Mouse (Mus musculus) neural tube, embryonic 14.5 days (tissue): ENCODE data around the gene Anp32a. TPM values are rescaled to one million over a fixed set of nuclear protein-coding genes. Genes with fewer than 3 reads are reported as not detected.
A peak's percentile ranks its signal among the peaks of the same experiment; 100 is the strongest.

Experiments used
- ATAC-seq: fragments of 200-750 bp; cut with Nextera tagmentation; 2 replicates; pipeline ENCODE4 v1.8.0; 2017; ENCODE audit warnings: low read depth, mild to moderate bottlenecking, moderate TSS enrichment, moderate library complexity
- H3K27ac ChIP-seq: fragments of 300-500 bp; sonication (generic); 2 replicates; pipeline ENCODE4 v1.5.1; 2014; ENCODE audit warnings: low read depth, mild to moderate bottlenecking, control low read depth, low read length, moderate library complexity, mixed read lengths
- H3K27me3 ChIP-seq: fragments of 300-500 bp; sonication (generic); 2 replicates; pipeline ENCODE4 v1.6.1; 2014; ENCODE audit warnings: low read length; ENCODE audit not compliant: control insufficient read depth, insufficient read depth
- H3K36me3 ChIP-seq: fragments of 300-500 bp; sonication (generic); 2 replicates; pipeline ENCODE4 v1.6.1; 2014; ENCODE audit warnings: low read length, mixed read lengths; ENCODE audit not compliant: control insufficient read depth, insufficient read depth
- H3K4me1 ChIP-seq: fragments of 300-500 bp; sonication (generic); 2 replicates; pipeline ENCODE4 v1.6.1; 2014; ENCODE audit warnings: low read length; ENCODE audit not compliant: control insufficient read depth, insufficient read depth
- H3K4me2 ChIP-seq: fragments of 300-500 bp; sonication (generic); 2 replicates; pipeline ENCODE4 v1.6.1; 2014; ENCODE audit warnings: mild to moderate bottlenecking, low read depth, low read length, control low read depth
- H3K4me3 ChIP-seq: fragments of 300-500 bp; sonication (generic); 2 replicates; pipeline ENCODE4 v1.5.1; 2014; ENCODE audit warnings: low read depth, low read length, control low read depth, mixed read lengths
- H3K9ac ChIP-seq: fragments of 300-500 bp; sonication (generic); replicated peaks from 2 replicates; pipeline ENCODE4 v1.6.1; 2014; ENCODE audit warnings: low read depth, mild to moderate bottlenecking, control low read depth, low read length, mixed read lengths
- H3K9me3 ChIP-seq: fragments of 300-500 bp; sonication (generic); 2 replicates; pipeline ENCODE4 v1.6.1; 2016; ENCODE audit warnings: low read length; ENCODE audit not compliant: control insufficient read depth
- WGBS: fragments of 180-500 bp; shearing (Covaris S2); extraction: QIAGEN DNeasy Blood & Tissue Kit; methylation state at CpG from one replicate; pipeline ENCODE4 v1.1.7; 2014; 5-methylcytosine and 5-hydroxymethylcytosine counted together
- polyA plus RNA-seq: library from polyadenylated mRNA; unstranded; fragments of >200 nt; fragmentation: Nextera tagmentation; extraction: Ambion mirVana; gene quantifications from 2 replicates; pipeline ENCODE4 v1.2.1, GENCODE M21; 2014

Anp32a gene
- polyA plus RNA-seq, 1 experiment from 2014 or later, result 69.7 TPM

- no peaks in the 10 kb centered on the region for H3K36me3 ChIP-seq
- 64% methylated on average over 4 of the region's 4 CpGs for WGBS
- peaks cover 6% of the 10 kb centered on the region; the same call in 1 of the 2 replicates for H3K4me1 ChIP-seq
- no peaks in the 10 kb centered on the region for H3K9me3 ChIP-seq
- no peak overlapping the region for H3K27ac ChIP-seq
- H3K4me2 ChIP-seq, result no peak overlapping the region
- no peak overlapping the region for H3K4me3 ChIP-seq
- H3K27me3 ChIP-seq, result no peaks in the 10 kb centered on the region
- ATAC-seq, result no peak
- H3K9ac ChIP-seq, result no peak overlapping the region
Observed at GRCm38 (mm10) chr9:62337924-62338635, 3.0 kb upstream of the Anp32a start.

DNA sequence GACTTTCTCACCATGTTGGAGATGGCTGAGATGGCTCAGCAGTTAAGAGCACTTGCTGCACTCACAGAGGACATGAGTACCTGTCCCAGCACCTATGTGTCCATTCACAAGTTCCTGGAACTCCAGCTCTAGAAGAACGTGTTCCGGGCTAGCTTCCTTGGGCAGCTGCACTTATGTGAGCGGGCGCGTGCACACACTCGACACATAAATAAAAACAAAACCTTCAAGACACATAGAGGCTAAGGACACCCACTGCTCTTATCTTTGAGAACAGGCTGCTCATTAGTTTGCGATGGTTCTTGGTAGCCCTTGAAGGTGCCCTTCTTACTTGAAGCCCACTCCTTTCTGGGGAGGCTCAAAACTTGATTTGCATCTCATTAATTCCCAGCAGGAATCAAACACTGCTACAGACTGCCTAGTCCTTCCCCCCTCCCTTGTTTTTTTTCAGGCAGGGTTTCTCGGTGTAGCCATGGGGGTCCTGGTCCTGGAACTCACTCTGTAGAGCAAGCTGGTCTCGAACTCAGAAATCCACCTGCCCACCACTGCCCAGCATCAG is 2.4 kb upstream of the Anp32a start:
- Histone ChIP-seq H3K27me3 (no peaks in the 10 kb centered on the region), H3K4me2 (no peak overlapping the region), H3K27ac (no peak overlapping the region), H3K4me1 (peaks cover 6% of the 10 kb centered on the region; the same call in 1 of the 2 replicates), H3K36me3 (no peaks in the 10 kb centered on the region), H3K9ac (no peak overlapping the region), H3K4me3 (no peak overlapping the region), H3K9me3 (no peaks in the 10 kb centered on the region)
- no peak for ATAC-seq
- 77% methylated on average over 9 of the region's 9 CpGs for WGBS

- Histone ChIP-seq H3K4me1 (peaks cover 13% of the 10 kb centered on the region), H3K4me3 (peak overlapping the region; percentile 87), H3K4me2 (peak overlapping the region; percentile 49), H3K36me3 (no peaks in the 10 kb centered on the region), H3K27ac (peak overlapping the region; percentile 99), H3K27me3 (no peaks in the 10 kb centered on the region), H3K9ac (peak overlapping the region; percentile 99), H3K9me3 (no peaks in the 10 kb centered on the region)
- WGBS, result under 1% methylated on average over 38 of the region's 48 CpGs
- ATAC-seq, result peak; percentile 39
Observed at GRCm38 (mm10) chr9:62340301-62341122, 581 bp upstream of the Anp32a start.

DNA sequence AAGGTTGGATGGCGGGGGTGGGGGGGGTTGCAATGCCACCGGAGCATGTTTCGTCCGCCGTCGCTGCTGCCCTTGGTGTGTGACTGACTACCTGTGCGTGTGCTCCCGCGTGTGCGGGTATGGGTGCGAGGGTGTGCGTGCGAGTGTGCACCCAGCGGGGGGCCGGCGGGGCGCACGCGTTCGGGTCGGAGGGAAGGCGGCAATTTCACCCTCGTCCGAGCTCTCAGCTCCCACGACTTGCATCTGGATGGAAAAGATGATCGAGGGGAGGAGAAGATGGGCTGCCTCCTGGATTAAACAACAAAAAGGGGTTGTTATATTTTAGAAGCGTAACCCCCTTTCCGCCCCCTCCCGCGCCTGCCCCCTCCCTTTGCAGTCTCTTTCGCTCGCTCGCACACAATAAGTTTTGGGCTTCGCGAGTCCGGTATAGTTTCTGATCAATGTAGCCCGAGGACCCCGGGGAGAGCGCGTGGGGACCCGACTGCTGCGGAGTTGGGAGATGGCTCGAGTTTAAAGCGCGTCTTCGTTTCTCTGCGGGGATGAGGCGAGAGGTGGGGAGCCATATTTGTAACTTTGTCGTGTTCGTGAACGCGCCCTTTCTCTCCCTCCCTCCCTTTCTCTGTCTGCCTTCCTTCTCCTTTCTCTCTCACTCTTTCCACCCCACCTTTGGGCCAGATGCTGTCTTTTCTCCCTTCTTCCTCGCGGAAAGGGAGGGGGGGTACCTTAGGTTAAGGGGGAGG is 778 bp downstream of the Anp32a start:
- Histone ChIP-seq H3K4me2 (peak overlapping the region; percentile 77), H3K4me3 (peak overlapping the region; percentile 87), H3K9me3 (no peaks in the 10 kb centered on the region), H3K4me1 (peaks cover 24% of the 10 kb centered on the region), H3K27ac (peak overlapping the region; percentile 99), H3K27me3 (no peaks in the 10 kb centered on the region), H3K9ac (peak overlapping the region; percentile 99), H3K36me3 (no peaks in the 10 kb centered on the region)
- no peak; the same call in 1 of the 2 replicates for ATAC-seq
- WGBS, result under 1% methylated on average over 52 of the region's 54 CpGs

DNA sequence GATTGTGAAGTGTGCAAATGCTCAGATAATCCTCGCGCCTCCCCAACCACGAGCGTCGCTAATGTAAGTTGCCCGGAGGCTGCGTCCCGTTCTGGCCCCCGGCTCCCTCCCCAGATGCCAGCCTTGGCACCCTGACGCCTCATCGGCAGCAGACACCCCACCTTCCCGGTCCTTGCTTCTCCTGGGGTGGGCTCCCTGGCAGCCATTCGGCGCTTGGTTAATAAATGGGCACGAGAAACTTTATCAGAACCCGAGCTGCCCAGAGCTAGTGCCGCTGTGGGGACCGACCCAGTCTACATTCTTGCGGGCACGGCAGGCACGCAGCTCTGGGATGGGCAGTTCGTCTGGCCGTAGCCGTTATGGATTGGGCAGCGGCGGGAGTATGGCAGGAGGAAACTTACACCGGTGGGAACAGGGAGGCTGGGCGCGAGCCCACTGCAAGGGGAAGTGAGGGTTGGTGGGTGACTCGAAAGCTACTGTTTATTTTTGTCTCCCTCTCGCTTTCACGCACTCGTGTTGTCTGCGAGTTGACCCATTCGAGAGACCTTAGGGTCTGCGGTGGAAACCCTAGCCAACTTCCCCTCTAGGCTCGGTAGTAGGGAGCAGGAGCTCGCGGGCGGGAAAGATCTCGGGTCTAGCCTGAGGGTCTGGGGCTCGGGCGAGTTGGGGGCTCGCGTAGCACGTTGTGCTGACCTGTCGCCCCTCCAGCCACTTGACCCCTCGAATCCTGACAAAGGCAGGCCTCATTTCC is 1.5 kb downstream of the Anp32a start:
- peak overlapping the region; percentile 87 for H3K4me3 ChIP-seq
- peak overlapping the region; percentile 77 for H3K4me2 ChIP-seq
- H3K9ac ChIP-seq, result peak overlapping the region; percentile 99
- no peak for ATAC-seq
- no peaks in the 10 kb centered on the region for H3K27me3 ChIP-seq
- WGBS, result under 1% methylated on average over 48 of the region's 48 CpGs
- H3K4me1 ChIP-seq, result peaks cover 30% of the 10 kb centered on the region
- H3K27ac ChIP-seq, result peak overlapping the region; percentile 99
- H3K9me3 ChIP-seq, result no peaks in the 10 kb centered on the region
- H3K36me3 ChIP-seq, result no peaks in the 10 kb centered on the region

GRCm38 (mm10) chr9:62343192-62343903 is 2.3 kb downstream of the Anp32a start:
- ATAC-seq, result peak; percentile 25; the same call in 1 of the 2 replicates
- no peaks in the 10 kb centered on the region for H3K36me3 ChIP-seq
- peak overlapping the region; percentile 99 for H3K9ac ChIP-seq
- peak overlapping the region; percentile 99 for H3K27ac ChIP-seq
- H3K4me2 ChIP-seq, result peak overlapping the region; percentile 77
- peak overlapping the region; percentile 87 for H3K4me3 ChIP-seq
- under 1% methylated on average over 44 of the region's 56 CpGs for WGBS
- H3K27me3 ChIP-seq, result no peaks in the 10 kb centered on the region
- no peaks in the 10 kb centered on the region for H3K9me3 ChIP-seq
- H3K4me1 ChIP-seq, result peaks cover 29% of the 10 kb centered on the region

GRCm38 (mm10) chr9:62343904-62344491 is 2.9 kb downstream of the Anp32a start:
- Histone ChIP-seq H3K36me3 (no peaks in the 10 kb centered on the region), H3K9ac (peak overlapping the region; percentile 99), H3K4me2 (peak overlapping the region; percentile 77), H3K4me1 (peaks cover 29% of the 10 kb centered on the region), H3K9me3 (no peaks in the 10 kb centered on the region), H3K27ac (peak overlapping the region; percentile 99), H3K27me3 (no peaks in the 10 kb centered on the region), H3K4me3 (peak overlapping the region; percentile 87)
- WGBS, result under 1% methylated on average over 49 of the region's 52 CpGs
- ATAC-seq, result peak; percentile 28
